ENCODE assay signal across 11 mouse cellular contexts in the genomic region with DNA sequence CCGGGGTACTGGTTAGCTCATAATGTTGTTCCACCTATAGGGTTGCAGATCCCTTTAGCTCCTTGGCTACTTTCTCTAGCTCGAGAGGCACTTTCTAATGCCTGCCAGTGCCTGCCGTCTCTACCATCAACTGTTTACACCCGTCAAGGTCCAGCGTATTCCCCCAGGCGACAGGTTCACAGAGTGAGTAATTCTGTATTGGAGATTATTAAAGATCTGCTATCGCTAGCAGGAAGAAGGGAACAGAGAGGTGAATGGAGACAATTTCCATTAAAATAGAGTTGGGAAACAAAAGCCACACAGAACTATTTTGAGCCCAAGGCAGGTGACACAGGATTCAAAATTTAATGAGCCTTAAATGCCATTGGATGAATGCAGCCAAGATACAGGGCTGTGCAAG.
"Had no signal": no experiment of that assay in that cellular context is flagged by ENCODE, and none has a peak within 500 bp of the region (broad histone marks: within the 10 kb centered on the region; RNA-seq: fewer than 3 reads in every experiment).

No protein-coding gene starts in this region.

- H3K4me3 ChIP-seq: layer of hippocampus, adult 2 months; limb, embryonic 12.5 days; midbrain, embryonic 12.5 days; myocyte; neural tube, embryonic 15.5 days had no signal

- H3K4me2 ChIP-seq: limb, embryonic 12.5 days; midbrain, embryonic 12.5 days; neural tube, embryonic 15.5 days had no signal

- H3K27me3 ChIP-seq: neural tube, embryonic 15.5 days had no signal

- H3K27ac ChIP-seq: layer of hippocampus, adult 2 months; limb, embryonic 12.5 days; liver, embryonic 14.5 days; midbrain, embryonic 12.5 days had no signal

- DNase-seq: liver; lung, adult 18-20 months; thymus, adult 18-20 months; thymus, postnatal 25 days had no signal

- H3K9me3 ChIP-seq: limb, embryonic 12.5 days; midbrain, embryonic 12.5 days; neural tube, embryonic 15.5 days had no signal

- ATAC-seq: intestine, postnatal 0 days had no signal

- H3K9ac ChIP-seq: limb, embryonic 12.5 days; liver, embryonic 14.5 days; midbrain, embryonic 12.5 days; neural tube, embryonic 15.5 days had no signal

- H3K36me3 ChIP-seq: limb, embryonic 12.5 days; midbrain, embryonic 12.5 days; neural tube, embryonic 15.5 days had no signal
